Mouse (Mus musculus) limb, embryonic 14.5 days (tissue): ENCODE data around the gene Tmem82. TPM values are rescaled to one million over a fixed set of nuclear protein-coding genes. Genes with fewer than 3 reads are reported as not detected.

Experiments used
- ATAC-seq: fragments of 200-750 bp; cut with Nextera tagmentation; 2 replicates; pipeline ENCODE4 v1.8.0; 2017; ENCODE audit warnings: low read depth, moderate number of reproducible peaks, moderate TSS enrichment; ENCODE audit not compliant: low FRiP score
- DNase-seq: peaks from one replicate; pipeline ENCODE4 v3.0.0-alpha.2; 2015; ENCODE audit warnings: low spot score
- H3K27ac ChIP-seq: fragments of 300-500 bp; sonication (generic); replicated peaks from 2 replicates; pipeline ENCODE4 v1.5.1; 2014; ENCODE audit warnings: low read depth, mild to moderate bottlenecking, low read length, moderate library complexity, mixed read lengths
- H3K27me3 ChIP-seq: fragments of 300-500 bp; sonication (generic); 2 replicates; pipeline ENCODE4 v1.6.1; 2014; ENCODE audit warnings: low read length, mixed read lengths; ENCODE audit not compliant: control insufficient read depth, insufficient read depth
- H3K36me3 ChIP-seq: fragments of 300-500 bp; sonication (generic); 2 replicates; pipeline ENCODE4 v1.6.1; 2014; ENCODE audit warnings: mild to moderate bottlenecking, low read length, moderate library complexity, mixed read lengths; ENCODE audit not compliant: control insufficient read depth, insufficient read depth
- H3K4me1 ChIP-seq: fragments of 300-500 bp; sonication (generic); 2 replicates; pipeline ENCODE4 v1.6.1; 2014; ENCODE audit warnings: antibody characterized with exemption, low read length, mixed read lengths; ENCODE audit not compliant: control insufficient read depth, insufficient read depth
- H3K4me2 ChIP-seq: fragments of 300-500 bp; sonication (generic); replicated peaks from 2 replicates; pipeline ENCODE4 v1.6.1; 2014; ENCODE audit warnings: low read depth, mild to moderate bottlenecking, low read length, moderate library complexity; ENCODE audit not compliant: severe bottlenecking
- H3K4me3 ChIP-seq: fragments of 300-500 bp; sonication (generic); replicated peaks from 2 replicates; pipeline ENCODE4 v1.5.1; 2014; ENCODE audit warnings: low read length
- H3K9ac ChIP-seq: fragments of 300-500 bp; sonication (generic); 2 replicates; pipeline ENCODE4 v1.6.1; 2014; ENCODE audit warnings: mild to moderate bottlenecking, low read depth, low read length, moderate library complexity; ENCODE audit not compliant: severe bottlenecking
- H3K9me3 ChIP-seq: fragments of 300-500 bp; sonication (generic); 2 replicates; pipeline ENCODE4 v1.6.1; 2016; ENCODE audit warnings: low read length; ENCODE audit not compliant: control insufficient read depth
- POLR2A ChIP-seq: fragments of 200-500 bp; IDR thresholded peaks from 2 replicates; pipeline ENCODE4 v1.8.0; 2012; ENCODE audit warnings: inconsistent platforms, mild to moderate bottlenecking, moderate library complexity, borderline replicate concordance; ENCODE audit not compliant: insufficient read depth, insufficient read length; ENCODE audit errors: extremely low read depth
- WGBS: fragments of 180-500 bp; shearing (Covaris S2); extraction: QIAGEN DNeasy Blood & Tissue Kit; methylation state at CpG from one replicate; pipeline ENCODE4 v1.1.7; 2014; 5-methylcytosine and 5-hydroxymethylcytosine counted together
- polyA plus RNA-seq, 2 experiments: library from polyadenylated mRNA; depleted of rRNA in 1 of 2; stranded (reverse) in 1 of 2; unstranded in 1 of 2; fragments of >200 nt; fragmentation: Nextera tagmentation in 1 of 2; extraction: Ambion mirVana in 1 of 2; gene quantifications; 2 replicates each; pipeline versions ENCODE4 v1.2.1 to v1.2.3; 2012 to 2014

Tmem82 gene
- polyA plus RNA-seq, 2 experiments, result 0.49 TPM; not detected in 1

GRCm38 (mm10) chr4:141636693-141637092 lies 18.3 kb upstream of the Tmem82 start:
- ATAC-seq, result no peak
- no peak for DNase-seq
- Histone ChIP-seq H3K4me3 (no peak overlapping the region), H3K9me3 (no peaks in the 10 kb centered on the region), H3K27ac (no peak overlapping the region), H3K36me3 (peaks cover 86% of the 10 kb centered on the region), H3K4me1 (no peaks in the 10 kb centered on the region), H3K27me3 (no peaks in the 10 kb centered on the region), H3K9ac (no peak overlapping the region), H3K4me2 (no peak overlapping the region)
- WGBS, result 93% methylated on average over 5 of the region's 5 CpGs
- TF ChIP-seq POLR2A, result no peak

GRCm38 (mm10) chr4:141635991-141636390 lies 17.6 kb upstream of the Tmem82 start:
- Histone ChIP-seq H3K4me2 (no peak overlapping the region), H3K4me3 (no peak overlapping the region), H3K4me1 (no peaks in the 10 kb centered on the region), H3K36me3 (peaks cover 86% of the 10 kb centered on the region), H3K27ac (no peak overlapping the region), H3K9ac (no peak overlapping the region), H3K27me3 (no peaks in the 10 kb centered on the region), H3K9me3 (no peaks in the 10 kb centered on the region)
- TF ChIP-seq POLR2A, result no peak
- ATAC-seq (no peak), DNase-seq (no peak)
- 51% methylated on average over 9 of the region's 9 CpGs for WGBS

GRCm38 (mm10) chr4:141632111-141632873 lies 13.9 kb upstream of the Tmem82 start:
- DNase-seq (no peak), ATAC-seq (no peak)
- 91% methylated on average over 21 of the region's 21 CpGs for WGBS
- Histone ChIP-seq H3K36me3 (peaks cover 90% of the 10 kb centered on the region), H3K4me2 (no peak overlapping the region), H3K9me3 (no peaks in the 10 kb centered on the region), H3K9ac (no peak overlapping the region), H3K4me1 (no peaks in the 10 kb centered on the region), H3K27me3 (no peaks in the 10 kb centered on the region), H3K4me3 (no peak overlapping the region), H3K27ac (no peak overlapping the region)
- no peak for TF ChIP-seq POLR2A

GRCm38 (mm10) chr4:141631250-141631649 lies 12.8 kb upstream of the Tmem82 start:
- Histone ChIP-seq H3K9ac (no peak overlapping the region), H3K4me3 (no peak overlapping the region), H3K4me2 (no peak overlapping the region), H3K36me3 (peaks cover 89% of the 10 kb centered on the region), H3K27ac (no peak overlapping the region), H3K27me3 (no peaks in the 10 kb centered on the region), H3K9me3 (no peaks in the 10 kb centered on the region), H3K4me1 (no peaks in the 10 kb centered on the region)
- no peak for TF ChIP-seq POLR2A
- 94% methylated on average over 20 of the region's 20 CpGs for WGBS
- ATAC-seq (no peak), DNase-seq (no peak)

GRCm38 (mm10) chr4:141630021-141630420 lies 11.6 kb upstream of the Tmem82 start:
- DNase-seq, result no peak
- Histone ChIP-seq H3K36me3 (peaks cover 96% of the 10 kb centered on the region), H3K27me3 (no peaks in the 10 kb centered on the region), H3K27ac (no peak overlapping the region), H3K4me3 (no peak overlapping the region), H3K9ac (no peak overlapping the region), H3K9me3 (no peaks in the 10 kb centered on the region), H3K4me2 (no peak overlapping the region), H3K4me1 (no peaks in the 10 kb centered on the region)
- 87% methylated on average over 11 of the region's 11 CpGs for WGBS
- no peak for ATAC-seq
- no peak for TF ChIP-seq POLR2A

GRCm38 (mm10) chr4:141628661-141629060 lies 10.2 kb upstream of the Tmem82 start:
- WGBS, result 87% methylated on average over 14 of the region's 14 CpGs
- H3K27me3 ChIP-seq, result no peaks in the 10 kb centered on the region
- no peaks in the 10 kb centered on the region for H3K4me1 ChIP-seq
- no peak for DNase-seq
- ATAC-seq, result no peak
- no peak overlapping the region for H3K27ac ChIP-seq
- H3K36me3 ChIP-seq, result peaks cover 87% of the 10 kb centered on the region
- no peak overlapping the region for H3K4me2 ChIP-seq
- no peak overlapping the region for H3K4me3 ChIP-seq
- no peaks in the 10 kb centered on the region for H3K9me3 ChIP-seq
- no peak for TF ChIP-seq POLR2A
- no peak overlapping the region for H3K9ac ChIP-seq
